Mouse (Mus musculus): Measurements from ENCODE around the gene Tmppe.

GRCm38 (mm10) chr9:114377168-114377567 lies 23.7 kb upstream of the Tmppe start:
- TF ChIP-seq POLR2A (IDR thresholded peaks at IDR 0.05; ENCODE audit: low read depth, low read length), result no peak
- TF ChIP-seq CTCF (IDR thresholded peaks at IDR 0.05; ENCODE audit: borderline replicate concordance, insufficient read depth, low read length), result no peak
